19 mouse cellular contexts compared by ENCODE assay signal in genomic region chr17:86663471-86663870, GRCm38 (mm10).
A peak's percentile ranks its signal among the peaks of the same experiment; 100 is the strongest.
DNase-seq lines count a peak whose midpoint lies in the region; ATAC-seq and TF ChIP-seq lines count a peak whose summit lies in the region.
"Had no signal": no experiment of that assay in that cellular context is flagged by ENCODE, and none has a peak within 500 bp of the region (broad histone marks: within the 10 kb centered on the region; RNA-seq: fewer than 3 reads in every experiment).

No protein-coding gene starts in this region.

- no peak for DNase-seq in gastrocnemius, adult 2 months
- DNase-seq in gastrocnemius, adult 18-20 months (ENCODE audit: low spot score): no peak
- no peak for DNase-seq in kidney, adult 18-20 months
- no peak for DNase-seq in spleen, adult 2 months (ENCODE audit: low read depth in 1 of 2, low spot score in 2 of 2)
- no peak for DNase-seq in spleen, adult 12 weeks (ENCODE audit: low spot score)
- DNase-seq in testis, postnatal 14 days (ENCODE audit: low spot score): no peak
- DNase-seq in layer of hippocampus, postnatal 25 days (ENCODE audit: extremely low spot score in 1 of 2, low spot score in 1 of 2): no peak
- DNase-seq: adrenal gland, adult 2 months; cerebellum, adult 18-20 months; cerebellum, postnatal 36 days; kidney, adult 9 months; thymus, postnatal 14 days had no signal

- no peaks in the 10 kb centered on the region for H3K9me3 ChIP-seq in kidney, embryonic 16.5 days (ENCODE audit: low read length)
- H3K9me3 ChIP-seq: midbrain, embryonic 10.5 days; neural tube, embryonic 13.5 days had no signal

- no peaks in the 10 kb centered on the region for H3K27me3 ChIP-seq in kidney, embryonic 16.5 days (ENCODE audit: insufficient read depth, low read length)
- H3K27me3 ChIP-seq in spleen, adult 2 months (ENCODE audit: control insufficient read depth, insufficient read depth, low read length): no peaks in the 10 kb centered on the region
- H3K27me3 ChIP-seq: CH12.LX; neural tube, embryonic 13.5 days had no signal

- TF ChIP-seq POLR2A in spleen, adult 2 months (IDR thresholded peaks at IDR 0.05; ENCODE audit: low read depth, low read length): no peak

- no peaks in the 10 kb centered on the region for H3K4me1 ChIP-seq in kidney, embryonic 16.5 days (ENCODE audit: insufficient read depth, low read length)
- H3K4me1 ChIP-seq in spleen, adult 2 months (ENCODE audit: control insufficient read depth, insufficient read depth, insufficient read length): peaks cover 2% of the 10 kb centered on the region; the same call in 1 of the 2 replicates
- H3K4me1 ChIP-seq: midbrain, embryonic 10.5 days; neural tube, embryonic 13.5 days had no signal

- H3K27ac ChIP-seq in gastrocnemius, adult 2 months: peak overlapping the region; percentile 68
- peak overlapping the region; percentile 61; the same call in 1 of the 2 replicates for H3K27ac ChIP-seq in kidney, embryonic 16.5 days (ENCODE audit: low read length)
- H3K27ac ChIP-seq in spleen, adult 2 months (ENCODE audit: insufficient read depth, low read length): peak overlapping the region; percentile 2; the same call in 1 of the 2 replicates
- H3K27ac ChIP-seq: neural tube, embryonic 13.5 days; stomach, postnatal 0 days had no signal

- ATAC-seq in kidney, embryonic 16.5 days (ENCODE audit: low FRiP score, low TSS enrichment): no peak
- ATAC-seq: forebrain, embryonic 14.5 days had no signal

- no peaks in the 10 kb centered on the region for H3K36me3 ChIP-seq in kidney, embryonic 16.5 days (ENCODE audit: insufficient read depth, low read length)
- H3K36me3 ChIP-seq in spleen, adult 2 months (ENCODE audit: control insufficient read depth, insufficient read depth, low read length): no peaks in the 10 kb centered on the region
- H3K36me3 ChIP-seq: midbrain, embryonic 10.5 days; neural tube, embryonic 13.5 days had no signal

- intact Hi-C loops in gastrocnemius, adult 2 months (cut with DNase I): no loop called here

- WGBS in kidney, embryonic 16.5 days: 81% methylated on average over 4 of the region's 4 CpGs
- WGBS in spleen, adult 2 months: 51% methylated on average over 4 of the region's 4 CpGs

- H3K9ac ChIP-seq in kidney, embryonic 16.5 days (replicated peaks; ENCODE audit: low read length): no peak overlapping the region
- H3K9ac ChIP-seq: neural tube, embryonic 13.5 days had no signal

- no peak overlapping the region for H3K4me2 ChIP-seq in kidney, embryonic 16.5 days (replicated peaks; ENCODE audit: low read depth, low read length)
- H3K4me2 ChIP-seq: neural tube, embryonic 13.5 days had no signal

- no peak for TF ChIP-seq CTCF in gastrocnemius, adult 2 months (IDR thresholded peaks at IDR 0.05)
- no peak for TF ChIP-seq CTCF in spleen, adult 2 months (IDR thresholded peaks at IDR 0.05; ENCODE audit: extremely low read depth, insufficient read depth, insufficient read length, insufficient replicate concordance)

- no peak overlapping the region for H3K4me3 ChIP-seq in gastrocnemius, adult 2 months
- H3K4me3 ChIP-seq in kidney, embryonic 16.5 days (ENCODE audit: low read length): no peak overlapping the region
- no peak overlapping the region for H3K4me3 ChIP-seq in spleen, adult 2 months (ENCODE audit: extremely low read depth, insufficient read depth, insufficient read length)
- H3K4me3 ChIP-seq: erythroblast, embryonic 14.5 days; midbrain, embryonic 10.5 days; neural tube, embryonic 13.5 days had no signal

Comparison
In these comparisons a context has a peak if more than half of its experiments do, and no peak if none do; other contexts are left out.
1. H3K27ac ChIP-seq: peak in every context shown above with its lines; median percentile 68 in gastrocnemius, adult 2 months; 61 in kidney, embryonic 16.5 days; 2 in spleen, adult 2 months.